Mouse (Mus musculus): ENCODE results near the gene Pip4k2a. TPM values are rescaled to one million over a fixed set of nuclear protein-coding genes. Genes with fewer than 3 reads are reported as not detected.
A peak's percentile ranks its signal among the peaks of the same experiment; 100 is the strongest.

The Pip4k2a gene
- polyA plus RNA-seq, 1 experiment from 2014 or later: 10.9 TPM

DNA sequence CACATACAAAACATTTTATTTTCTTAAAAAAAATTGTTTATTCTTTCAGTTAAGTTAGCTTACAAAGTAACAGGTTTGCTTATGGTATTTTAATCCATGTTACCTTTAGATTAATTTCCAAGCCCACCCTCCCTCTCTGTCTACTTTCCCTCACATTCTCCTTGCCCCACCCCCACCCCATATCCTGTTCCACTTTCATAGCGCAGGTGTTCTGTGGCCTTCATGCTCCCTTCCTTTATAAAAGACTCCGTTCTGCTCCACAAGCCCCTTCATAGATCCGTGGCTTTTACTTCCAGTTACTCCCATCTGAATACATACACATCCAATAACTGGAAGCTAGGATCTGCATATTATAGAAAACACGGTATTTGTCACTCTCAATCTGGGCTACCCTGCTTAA is 9.7 kb upstream of the Pip4k2a start:
- H3K4me2 ChIP-seq (ENCODE audit: low read depth): no peak overlapping the region
- no peaks in the 10 kb centered on the region for H3K4me1 ChIP-seq (ENCODE audit: control insufficient read depth, insufficient read depth, low read length)
- H3K27me3 ChIP-seq (ENCODE audit: control insufficient read depth, insufficient read depth, low read length): no peaks in the 10 kb centered on the region
- DNase-seq (ENCODE audit: low spot score) (no peak), ATAC-seq (ENCODE audit: insufficient read depth, low FRiP score, low TSS enrichment) (no peak)
- H3K9ac ChIP-seq (ENCODE audit: low read length): no peak overlapping the region
- H3K27ac ChIP-seq (ENCODE audit: low read depth, low read length): no peak overlapping the region
- H3K4me3 ChIP-seq (ENCODE audit: low read depth, low read length): no peak overlapping the region
- 83% methylated on average over 4 of the region's 4 CpGs for WGBS
- no peaks in the 10 kb centered on the region for H3K36me3 ChIP-seq (ENCODE audit: control insufficient read depth, insufficient read depth, low read length)
- H3K9me3 ChIP-seq (ENCODE audit: control insufficient read depth, low read length): no peaks in the 10 kb centered on the region

DNA sequence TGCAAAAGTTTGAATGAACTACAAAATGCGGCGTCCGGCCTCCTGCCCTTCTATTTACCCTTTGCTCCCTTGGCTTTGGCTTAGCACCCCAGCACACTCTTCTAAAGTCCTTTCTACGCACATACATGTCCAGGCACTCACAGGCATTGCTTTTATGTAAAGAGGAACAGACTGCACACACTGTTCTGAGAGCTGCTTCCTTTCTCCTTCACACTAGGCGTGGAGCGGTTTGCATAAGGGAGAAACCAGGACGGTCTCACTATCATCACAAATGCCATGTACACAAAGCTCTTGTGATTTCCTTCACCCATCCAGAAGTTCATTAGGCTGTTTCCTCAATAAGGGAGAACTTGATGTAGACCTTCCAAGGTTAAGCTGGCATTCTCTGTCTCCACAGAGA is 8.2 kb upstream of the Pip4k2a start:
- H3K36me3 ChIP-seq (ENCODE audit: control insufficient read depth, insufficient read depth, low read length): no peaks in the 10 kb centered on the region
- no peaks in the 10 kb centered on the region for H3K27me3 ChIP-seq (ENCODE audit: control insufficient read depth, insufficient read depth, low read length)
- no peaks in the 10 kb centered on the region for H3K9me3 ChIP-seq (ENCODE audit: control insufficient read depth, low read length)
- no peak overlapping the region for H3K4me3 ChIP-seq (ENCODE audit: low read depth, low read length)
- H3K27ac ChIP-seq (ENCODE audit: low read depth, low read length): no peak overlapping the region
- DNase-seq (ENCODE audit: low spot score) (no peak), ATAC-seq (ENCODE audit: insufficient read depth, low FRiP score, low TSS enrichment) (no peak)
- H3K9ac ChIP-seq (ENCODE audit: low read length): no peak overlapping the region
- no peaks in the 10 kb centered on the region for H3K4me1 ChIP-seq (ENCODE audit: control insufficient read depth, insufficient read depth, low read length)
- H3K4me2 ChIP-seq (ENCODE audit: low read depth): no peak overlapping the region
- WGBS: 78% methylated on average over 7 of the region's 7 CpGs

DNA sequence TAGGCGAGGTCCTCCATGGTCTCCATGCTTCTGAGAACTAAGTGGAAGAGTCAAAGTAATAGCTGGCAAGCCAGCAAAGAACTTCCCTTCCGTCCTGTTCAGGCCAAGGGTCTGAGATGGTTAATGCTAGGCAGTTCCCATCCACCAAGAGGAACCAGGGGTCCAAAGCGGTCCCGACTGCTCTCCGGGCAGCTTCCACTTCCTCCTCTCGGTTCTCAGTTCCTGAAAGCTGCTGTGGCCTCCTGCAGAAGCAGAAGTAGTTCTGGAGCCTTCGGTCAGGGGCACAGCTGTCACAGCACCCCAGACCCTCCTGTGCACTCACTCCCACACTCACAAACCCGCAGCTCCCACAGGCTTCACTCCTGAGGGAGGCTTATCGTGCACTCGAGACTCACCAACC is 6.9 kb upstream of the Pip4k2a start:
- H3K36me3 ChIP-seq (ENCODE audit: control insufficient read depth, insufficient read depth, low read length): no peaks in the 10 kb centered on the region
- H3K9me3 ChIP-seq (ENCODE audit: control insufficient read depth, low read length): no peaks in the 10 kb centered on the region
- H3K4me3 ChIP-seq (ENCODE audit: low read depth, low read length): no peak overlapping the region
- H3K27ac ChIP-seq (ENCODE audit: low read depth, low read length): no peak overlapping the region
- H3K27me3 ChIP-seq (ENCODE audit: control insufficient read depth, insufficient read depth, low read length): no peaks in the 10 kb centered on the region
- ATAC-seq (ENCODE audit: insufficient read depth, low FRiP score, low TSS enrichment) (no peak), DNase-seq (ENCODE audit: low spot score) (no peak)
- no peak overlapping the region for H3K4me2 ChIP-seq (ENCODE audit: low read depth)
- 87% methylated on average over 10 of the region's 10 CpGs for WGBS
- no peak overlapping the region for H3K9ac ChIP-seq (ENCODE audit: low read length)
- no peaks in the 10 kb centered on the region for H3K4me1 ChIP-seq (ENCODE audit: control insufficient read depth, insufficient read depth, low read length)

DNA sequence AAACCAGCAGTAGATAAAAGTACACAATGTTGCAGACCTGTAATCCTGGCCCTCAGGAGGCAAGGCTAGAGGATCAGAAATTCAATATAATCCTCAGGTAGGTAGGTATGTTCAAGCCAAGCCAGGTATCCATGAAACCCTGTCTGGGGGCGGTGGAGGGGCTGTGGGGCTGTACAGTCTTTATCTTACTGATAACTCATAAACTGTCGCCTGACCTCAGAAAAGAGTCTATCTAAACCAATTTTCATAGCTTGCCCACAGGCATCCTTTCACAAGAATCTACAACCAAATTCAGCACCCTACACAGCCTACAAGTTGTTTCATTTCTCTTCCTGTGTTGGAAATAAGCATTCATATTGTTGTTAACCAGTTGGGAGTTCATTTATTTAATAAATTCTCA is 1.5 kb upstream of the Pip4k2a start:
- no peaks in the 10 kb centered on the region; the same call in 1 of the 2 replicates for H3K4me1 ChIP-seq (ENCODE audit: control insufficient read depth, insufficient read depth, low read length)
- DNase-seq (ENCODE audit: low spot score) (no peak), ATAC-seq (ENCODE audit: insufficient read depth, low FRiP score, low TSS enrichment) (no peak)
- no peak overlapping the region for H3K27ac ChIP-seq (ENCODE audit: low read depth, low read length)
- H3K9me3 ChIP-seq (ENCODE audit: control insufficient read depth, low read length): no peaks in the 10 kb centered on the region
- H3K9ac ChIP-seq (ENCODE audit: low read length): no peak overlapping the region
- H3K36me3 ChIP-seq (ENCODE audit: control insufficient read depth, insufficient read depth, low read length): no peaks in the 10 kb centered on the region
- H3K4me2 ChIP-seq (ENCODE audit: low read depth): no peak overlapping the region
- no peak overlapping the region for H3K4me3 ChIP-seq (ENCODE audit: low read depth, low read length)
- no peaks in the 10 kb centered on the region for H3K27me3 ChIP-seq (ENCODE audit: control insufficient read depth, insufficient read depth, low read length)
- 87% methylated on average over 2 of the region's 2 CpGs for WGBS

- no peaks in the 10 kb centered on the region for H3K36me3 ChIP-seq (ENCODE audit: control insufficient read depth, insufficient read depth, low read length)
- ATAC-seq (ENCODE audit: insufficient read depth, low FRiP score, low TSS enrichment) (peak; percentile 64), DNase-seq (ENCODE audit: low spot score) (peak; percentile 73)
- 0% methylated on average over 44 of the region's 46 CpGs for WGBS
- peak overlapping the region; percentile 99 for H3K4me2 ChIP-seq (ENCODE audit: low read depth)
- peak overlapping the region; percentile 75 for H3K4me3 ChIP-seq (ENCODE audit: low read depth, low read length)
- peak overlapping the region; percentile 88 for H3K27ac ChIP-seq (ENCODE audit: low read depth, low read length)
- no peaks in the 10 kb centered on the region; the same call in 1 of the 2 replicates for H3K4me1 ChIP-seq (ENCODE audit: control insufficient read depth, insufficient read depth, low read length)
- H3K27me3 ChIP-seq (ENCODE audit: control insufficient read depth, insufficient read depth, low read length): no peaks in the 10 kb centered on the region
- H3K9ac ChIP-seq (ENCODE audit: low read length): peak overlapping the region; percentile 78
- no peaks in the 10 kb centered on the region for H3K9me3 ChIP-seq (ENCODE audit: control insufficient read depth, low read length)
These were observed 447 bp downstream of the Pip4k2a start for GRCm38 (mm10) chr2:18997387-18997971.

GRCm38 (mm10) chr2:18996451-18997211 is 1.3 kb downstream of the Pip4k2a start:
- Histone ChIP-seq H3K9ac (ENCODE audit: low read length) (peak overlapping the region; percentile 78; the same call in 1 of the 2 replicates), H3K27me3 (ENCODE audit: control insufficient read depth, insufficient read depth, low read length) (no peaks in the 10 kb centered on the region), H3K36me3 (ENCODE audit: control insufficient read depth, insufficient read depth, low read length) (no peaks in the 10 kb centered on the region), H3K27ac (ENCODE audit: low read depth, low read length) (no peak overlapping the region), H3K4me3 (ENCODE audit: low read depth, low read length) (peak overlapping the region; percentile 75), H3K9me3 (ENCODE audit: control insufficient read depth, low read length) (no peaks in the 10 kb centered on the region), H3K4me2 (ENCODE audit: low read depth) (peak overlapping the region; percentile 99), H3K4me1 (ENCODE audit: control insufficient read depth, insufficient read depth, low read length) (no peaks in the 10 kb centered on the region; the same call in 1 of the 2 replicates)
- ATAC-seq (ENCODE audit: insufficient read depth, low FRiP score, low TSS enrichment): no peak
- DNase-seq (ENCODE audit: low spot score): peak; percentile 25
- under 1% methylated on average over 25 of the region's 25 CpGs for WGBS

DNA sequence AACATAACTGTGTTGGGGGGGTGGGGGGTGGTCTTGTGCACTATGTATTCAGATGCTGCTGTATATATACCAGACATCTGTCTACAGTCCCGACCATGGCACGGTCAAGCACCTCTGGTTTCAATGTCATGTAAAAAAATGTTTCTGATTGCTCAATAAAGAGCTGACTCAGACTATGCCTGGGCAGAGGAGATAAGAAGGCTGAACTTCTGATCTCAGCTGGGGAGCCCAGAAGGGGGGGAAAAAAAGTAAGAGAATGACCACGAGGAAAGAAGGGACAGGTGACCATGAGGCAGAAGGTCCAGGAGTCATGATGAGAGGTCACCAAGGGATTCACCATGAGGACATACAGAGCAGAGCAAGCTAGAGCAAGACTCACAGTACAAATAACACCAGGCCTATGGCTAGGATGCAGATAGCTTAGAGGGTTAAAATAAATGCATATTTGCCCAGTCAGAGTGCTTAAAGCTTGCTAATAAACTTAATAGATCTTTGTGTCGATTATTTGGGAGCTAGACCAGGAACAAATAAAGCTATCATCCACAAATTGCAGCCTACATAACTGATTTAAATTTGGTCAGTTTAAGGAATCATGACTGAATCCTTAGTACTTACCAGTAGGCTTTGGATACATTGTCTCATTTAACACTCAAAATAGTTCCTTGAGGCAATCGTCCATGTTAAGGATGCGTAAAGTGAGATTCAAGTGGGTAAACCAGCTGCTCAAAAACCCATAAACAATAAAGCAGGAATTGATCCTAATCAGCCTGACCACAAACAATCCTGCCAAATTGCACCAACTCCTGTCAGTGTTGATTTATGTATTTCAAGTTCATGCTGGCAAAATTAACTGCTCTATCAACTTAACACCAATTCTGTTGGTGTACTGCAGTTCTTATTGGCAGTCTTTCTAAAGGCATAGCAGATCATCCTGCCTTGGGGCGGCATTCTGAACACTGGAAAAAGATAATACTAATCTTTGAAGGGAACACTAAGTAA is 5.1 kb downstream of the Pip4k2a start:
- DNase-seq (ENCODE audit: low spot score): no peak
- WGBS: 82% methylated on average over 7 of the region's 7 CpGs
- no peaks in the 10 kb centered on the region; the same call in 1 of the 2 replicates for H3K4me1 ChIP-seq (ENCODE audit: control insufficient read depth, insufficient read depth, low read length)
- H3K4me2 ChIP-seq (ENCODE audit: low read depth): no peak overlapping the region
- no peak overlapping the region for H3K9ac ChIP-seq (ENCODE audit: low read length)
- H3K9me3 ChIP-seq (ENCODE audit: control insufficient read depth, low read length): no peaks in the 10 kb centered on the region
- no peaks in the 10 kb centered on the region for H3K27me3 ChIP-seq (ENCODE audit: control insufficient read depth, insufficient read depth, low read length)
- no peak for ATAC-seq (ENCODE audit: insufficient read depth, low FRiP score, low TSS enrichment)
- H3K27ac ChIP-seq (ENCODE audit: low read depth, low read length): no peak overlapping the region
- no peaks in the 10 kb centered on the region for H3K36me3 ChIP-seq (ENCODE audit: control insufficient read depth, insufficient read depth, low read length)
- H3K4me3 ChIP-seq (ENCODE audit: low read depth, low read length): no peak overlapping the region

DNA sequence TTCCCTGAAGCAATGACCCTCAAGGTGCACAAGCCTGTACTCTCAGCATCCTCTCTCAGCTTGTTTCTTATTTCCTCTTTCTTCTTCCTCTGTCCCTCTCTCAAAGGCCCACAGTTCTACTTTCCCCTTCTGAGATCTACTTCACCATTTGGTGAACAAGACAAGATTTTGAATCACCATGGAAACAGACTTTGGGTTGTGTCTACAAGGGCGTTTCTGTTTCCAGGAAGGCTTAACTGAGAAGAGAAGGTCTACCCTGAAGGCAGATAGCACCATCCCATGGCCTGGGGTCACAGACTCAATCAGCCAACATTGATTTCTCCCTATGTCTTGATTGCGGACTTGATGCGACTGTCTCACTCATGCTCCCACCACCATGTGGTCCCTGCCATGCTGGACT is 9.0 kb downstream of the Pip4k2a start:
- H3K27me3 ChIP-seq (ENCODE audit: control insufficient read depth, insufficient read depth, low read length): no peaks in the 10 kb centered on the region
- H3K36me3 ChIP-seq (ENCODE audit: control insufficient read depth, insufficient read depth, low read length): no peaks in the 10 kb centered on the region
- no peak for ATAC-seq (ENCODE audit: insufficient read depth, low FRiP score, low TSS enrichment)
- no peaks in the 10 kb centered on the region for H3K9me3 ChIP-seq (ENCODE audit: control insufficient read depth, low read length)
- no peak overlapping the region for H3K9ac ChIP-seq (ENCODE audit: low read length)
- no peak overlapping the region for H3K27ac ChIP-seq (ENCODE audit: low read depth, low read length)
- DNase-seq (ENCODE audit: low spot score): no peak
- 92% methylated on average over 3 of the region's 3 CpGs for WGBS
- no peak overlapping the region for H3K4me3 ChIP-seq (ENCODE audit: low read depth, low read length)
- H3K4me2 ChIP-seq (ENCODE audit: low read depth): no peak overlapping the region
- no peaks in the 10 kb centered on the region for H3K4me1 ChIP-seq (ENCODE audit: control insufficient read depth, insufficient read depth, low read length)

Data from neural tube, embryonic 11.5 days (tissue).